Mouse (Mus musculus) forebrain, embryonic 15.5 days (tissue): ENCODE data around the gene Polr2h. TPM values are rescaled to one million over a fixed set of nuclear protein-coding genes. Genes with fewer than 3 reads are reported as not detected.

Experiments used
- ATAC-seq: fragments of 200-750 bp; cut with Nextera tagmentation; replicated peaks from 2 replicates; pipeline ENCODE4 v1.8.0; 2017; ENCODE audit warnings: mild to moderate bottlenecking, moderate TSS enrichment, moderate library complexity
- H3K27ac ChIP-seq: fragments of 300-500 bp; sonication (generic); replicated peaks from 2 replicates; pipeline ENCODE4 v1.5.1; 2015; ENCODE audit warnings: mild to moderate bottlenecking, inconsistent platforms
- H3K27me3 ChIP-seq: fragments of 300-500 bp; sonication (generic); 2 replicates; pipeline ENCODE4 v1.6.1; 2015; ENCODE audit warnings: inconsistent platforms
- H3K36me3 ChIP-seq: fragments of 300-500 bp; sonication (generic); 2 replicates; pipeline ENCODE4 v1.6.1; 2015; ENCODE audit warnings: mild to moderate bottlenecking, inconsistent platforms
- H3K4me1 ChIP-seq: fragments of 300-500 bp; sonication (generic); 2 replicates; pipeline ENCODE4 v1.6.1; 2015; ENCODE audit warnings: inconsistent platforms
- H3K4me2 ChIP-seq: fragments of 300-500 bp; sonication (generic); replicated peaks from 2 replicates; pipeline ENCODE4 v1.6.1; 2015; ENCODE audit warnings: mild to moderate bottlenecking, inconsistent platforms
- H3K4me3 ChIP-seq: fragments of 300-500 bp; sonication (generic); 2 replicates; pipeline ENCODE4 v1.5.1; 2015; ENCODE audit warnings: mild to moderate bottlenecking, inconsistent platforms
- H3K9ac ChIP-seq: fragments of 300-500 bp; sonication (generic); replicated peaks from 2 replicates; pipeline ENCODE4 v1.6.1; 2015; ENCODE audit warnings: mild to moderate bottlenecking, inconsistent platforms
- H3K9me3 ChIP-seq: fragments of 300-500 bp; sonication (generic); 2 replicates; pipeline ENCODE4 v1.6.1; 2016; ENCODE audit warnings: inconsistent platforms
- WGBS: fragments of 180-500 bp; shearing (Covaris S2); methylation state at CpG from one replicate; pipeline ENCODE4 v1.1.7; 2015; ENCODE audit warnings: mixed read lengths; 5-methylcytosine and 5-hydroxymethylcytosine counted together
- polyA plus RNA-seq: library from polyadenylated mRNA; unstranded; fragments of >200 nt; fragmentation: Nextera tagmentation; extraction: Ambion mirVana; gene quantifications from 2 replicates; pipeline ENCODE4 v1.2.1, GENCODE M21; 2015

Polr2h gene
- polyA plus RNA-seq, 1 experiment from 2014 or later = 86.4 TPM

DNA sequence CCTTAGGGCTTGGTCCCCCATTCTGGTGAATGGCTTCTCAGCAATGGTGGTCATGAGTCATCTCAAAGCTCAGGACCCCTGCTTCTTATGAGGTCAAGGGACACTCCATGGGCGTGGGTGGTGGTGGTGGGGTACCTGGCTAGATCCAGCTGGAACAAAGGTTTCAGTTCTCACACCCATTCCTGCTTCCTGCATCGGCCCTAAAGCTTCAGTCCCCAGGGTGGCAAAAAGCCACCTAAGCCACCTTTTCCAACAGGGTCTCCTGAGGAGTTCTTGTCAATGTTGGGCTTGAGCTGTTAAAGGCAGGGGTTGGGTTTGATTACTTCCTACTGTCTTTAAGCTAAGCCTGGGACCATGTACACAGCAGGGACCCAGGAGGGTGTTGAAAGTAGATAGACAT lies 2.3 kb upstream of the Polr2h start:
- H3K36me3 ChIP-seq = peaks cover 12% of the 10 kb centered on the region
- no peak for ATAC-seq
- H3K9ac ChIP-seq = peak overlapping the region; percentile 85
- H3K27ac ChIP-seq = no peak overlapping the region
- WGBS = 56% methylated on average over 2 of the region's 2 CpGs
- H3K4me1 ChIP-seq = peaks cover 40% of the 10 kb centered on the region
- no peaks in the 10 kb centered on the region for H3K9me3 ChIP-seq
- no peaks in the 10 kb centered on the region for H3K27me3 ChIP-seq
- H3K4me3 ChIP-seq = peak overlapping the region; percentile 72
- H3K4me2 ChIP-seq = peak overlapping the region; percentile 90

GRCm38 (mm10) chr16:20715566-20715965 lies 1.9 kb upstream of the Polr2h start:
- Histone ChIP-seq H3K4me3 (peak overlapping the region; percentile 72), H3K4me2 (peak overlapping the region; percentile 90), H3K9ac (peak overlapping the region; percentile 85), H3K36me3 (peaks cover 12% of the 10 kb centered on the region), H3K9me3 (no peaks in the 10 kb centered on the region), H3K27ac (peak overlapping the region; percentile 90), H3K4me1 (peaks cover 40% of the 10 kb centered on the region), H3K27me3 (no peaks in the 10 kb centered on the region)
- no peak for ATAC-seq
- 1% methylated on average over 12 of the region's 12 CpGs for WGBS

GRCm38 (mm10) chr16:20715976-20716840 lies 1.3 kb upstream of the Polr2h start:
- Histone ChIP-seq H3K4me3 (peak overlapping the region; percentile 72), H3K4me2 (peak overlapping the region; percentile 90), H3K27ac (peak overlapping the region; percentile 90), H3K4me1 (peaks cover 40% of the 10 kb centered on the region), H3K36me3 (peaks cover 15% of the 10 kb centered on the region), H3K9me3 (no peaks in the 10 kb centered on the region), H3K9ac (peak overlapping the region; percentile 85), H3K27me3 (no peaks in the 10 kb centered on the region)
- peak; percentile 85 for ATAC-seq
- under 1% methylated on average over 65 of the region's 68 CpGs for WGBS

GRCm38 (mm10) chr16:20716841-20717180 lies 654 bp upstream of the Polr2h start:
- H3K9me3 ChIP-seq = no peaks in the 10 kb centered on the region
- H3K27me3 ChIP-seq = no peaks in the 10 kb centered on the region
- peak overlapping the region; percentile 90 for H3K27ac ChIP-seq
- H3K9ac ChIP-seq = peak overlapping the region; percentile 85
- 3% methylated on average over 8 of the region's 8 CpGs for WGBS
- peak; percentile 0; the same call in 1 of the 2 replicates for ATAC-seq
- peak overlapping the region; percentile 90 for H3K4me2 ChIP-seq
- H3K4me3 ChIP-seq = peak overlapping the region; percentile 72
- peaks cover 40% of the 10 kb centered on the region for H3K4me1 ChIP-seq
- H3K36me3 ChIP-seq = peaks cover 16% of the 10 kb centered on the region

DNA sequence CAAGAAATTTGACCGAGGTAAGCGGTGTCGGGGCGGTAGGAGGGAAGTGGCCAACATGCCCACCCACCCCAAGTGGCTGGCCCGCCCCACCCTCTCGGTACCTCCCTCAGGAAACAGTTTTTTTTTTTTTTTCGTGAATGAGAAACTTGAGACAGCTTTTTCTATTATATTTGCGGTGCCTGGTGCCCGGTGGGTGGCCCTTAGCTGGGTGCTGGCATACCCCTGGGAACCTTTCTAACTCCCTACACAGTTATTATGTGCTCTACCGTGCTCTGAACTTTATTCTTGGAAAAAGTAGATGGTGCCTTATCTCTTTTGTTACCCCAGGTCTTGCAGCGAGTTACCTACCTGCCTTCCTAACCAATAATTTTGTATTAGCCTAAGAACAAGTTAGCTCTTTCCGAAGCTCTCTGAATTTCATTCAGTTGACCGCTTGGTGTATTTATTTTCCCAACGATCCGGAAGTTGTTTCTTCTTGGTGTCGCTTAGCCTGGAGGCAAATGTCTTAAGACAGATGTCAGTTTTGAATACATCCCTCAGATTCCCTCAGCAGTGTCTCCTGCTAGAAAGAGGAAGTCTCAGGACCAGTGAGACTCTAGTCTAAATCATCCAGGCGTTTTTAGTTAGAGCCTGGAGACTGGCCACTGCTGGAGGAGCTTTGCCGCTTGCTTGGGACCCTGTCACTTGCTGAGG lies 659 bp downstream of the Polr2h start:
- Histone ChIP-seq H3K4me3 (peak overlapping the region; percentile 72), H3K9me3 (no peaks in the 10 kb centered on the region), H3K9ac (peak overlapping the region; percentile 85), H3K27ac (peak overlapping the region; percentile 90), H3K36me3 (peaks cover 21% of the 10 kb centered on the region), H3K4me1 (peaks cover 40% of the 10 kb centered on the region), H3K27me3 (no peaks in the 10 kb centered on the region), H3K4me2 (peak overlapping the region; percentile 90)
- 3% methylated on average over 18 of the region's 18 CpGs for WGBS
- no peak; the same call in 1 of the 2 replicates for ATAC-seq

GRCm38 (mm10) chr16:20721808-20722207 lies 4.3 kb downstream of the Polr2h start:
- Histone ChIP-seq H3K36me3 (peaks cover 21% of the 10 kb centered on the region), H3K27ac (no peak overlapping the region), H3K4me3 (no peak overlapping the region), H3K27me3 (no peaks in the 10 kb centered on the region), H3K4me2 (no peak overlapping the region), H3K4me1 (peaks cover 17% of the 10 kb centered on the region), H3K9ac (no peak overlapping the region), H3K9me3 (no peaks in the 10 kb centered on the region)
- WGBS = 88% methylated on average over 10 of the region's 10 CpGs
- ATAC-seq = no peak

DNA sequence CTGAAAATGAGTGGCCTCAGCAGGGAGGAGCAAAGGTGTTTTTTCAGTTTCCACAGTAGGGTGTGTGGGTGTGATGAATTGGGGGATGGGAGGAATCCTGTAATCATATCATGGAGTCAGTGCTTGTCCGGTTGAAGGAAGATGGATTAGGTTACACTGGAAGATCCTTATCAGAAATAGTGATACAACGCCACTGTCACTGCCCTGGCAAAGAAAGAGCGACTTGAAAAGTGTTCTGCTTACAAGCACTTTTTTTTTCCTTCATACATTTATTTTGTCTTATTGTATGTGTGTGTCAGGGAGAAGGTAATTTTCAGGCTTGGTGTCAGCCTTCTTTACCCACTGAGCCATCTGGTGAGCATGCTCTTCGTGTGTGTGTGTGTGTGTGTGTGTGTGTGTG lies 5.3 kb downstream of the Polr2h start:
- no peak for ATAC-seq
- WGBS = 90% methylated on average over 4 of the region's 4 CpGs
- H3K27ac ChIP-seq = no peak overlapping the region

DNA sequence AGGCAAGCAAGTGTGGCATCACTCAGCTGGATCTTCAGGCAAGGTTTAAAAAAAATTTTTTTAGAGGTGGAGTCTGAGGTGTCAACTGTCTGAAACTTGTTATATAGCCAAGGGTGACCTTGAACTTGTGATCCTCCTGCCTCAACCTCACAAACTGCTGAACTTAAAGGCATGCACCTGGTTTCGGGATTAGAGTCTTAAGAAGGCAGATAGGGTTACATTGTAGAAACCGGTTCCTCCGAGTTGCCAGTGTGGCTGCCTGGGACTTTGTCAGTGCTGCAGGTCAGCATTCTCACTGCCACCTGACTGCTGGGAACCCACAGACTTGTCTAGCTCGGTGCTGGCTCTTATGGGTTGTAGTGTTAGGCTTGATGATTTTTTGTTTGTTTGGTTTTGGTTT lies 5.8 kb downstream of the Polr2h start:
- ATAC-seq = no peak
- Histone ChIP-seq H3K9ac (no peak overlapping the region), H3K4me1 (peaks cover 7% of the 10 kb centered on the region), H3K4me2 (no peak overlapping the region), H3K27me3 (no peaks in the 10 kb centered on the region), H3K9me3 (no peaks in the 10 kb centered on the region), H3K4me3 (no peak overlapping the region), H3K36me3 (peaks cover 21% of the 10 kb centered on the region), H3K27ac (no peak overlapping the region)
- 84% methylated on average over 4 of the region's 4 CpGs for WGBS

More for the DNA sequence above, 5.3 kb downstream of the Polr2h start:
- Histone ChIP-seq H3K27me3 (no peaks in the 10 kb centered on the region), H3K4me3 (no peak overlapping the region), H3K36me3 (peaks cover 21% of the 10 kb centered on the region), H3K9ac (no peak overlapping the region), H3K4me2 (no peak overlapping the region), H3K9me3 (no peaks in the 10 kb centered on the region), H3K4me1 (peaks cover 10% of the 10 kb centered on the region)

- WGBS = 40% methylated on average over 5 of the region's 5 CpGs
- no peak overlapping the region for H3K9ac ChIP-seq
- no peaks in the 10 kb centered on the region for H3K9me3 ChIP-seq
- no peak overlapping the region for H3K27ac ChIP-seq
- H3K4me3 ChIP-seq = no peak overlapping the region
- no peak overlapping the region for H3K4me2 ChIP-seq
- H3K36me3 ChIP-seq = peaks cover 21% of the 10 kb centered on the region
- no peaks in the 10 kb centered on the region for H3K27me3 ChIP-seq
- ATAC-seq = 0 out of 2 replicates have a peak, but pooled peaks have one; percentile 43
- no peaks in the 10 kb centered on the region for H3K4me1 ChIP-seq
These were observed 6.9 kb downstream of the Polr2h start for GRCm38 (mm10) chr16:20724338-20724748.

GRCm38 (mm10) chr16:20725321-20725720 lies 7.9 kb downstream of the Polr2h start:
- no peaks in the 10 kb centered on the region for H3K9me3 ChIP-seq
- peaks cover 21% of the 10 kb centered on the region for H3K36me3 ChIP-seq
- H3K4me3 ChIP-seq = no peak overlapping the region
- H3K27me3 ChIP-seq = no peaks in the 10 kb centered on the region
- H3K4me1 ChIP-seq = no peaks in the 10 kb centered on the region
- WGBS = 90% methylated on average over 7 of the region's 7 CpGs
- no peak for ATAC-seq
- H3K9ac ChIP-seq = no peak overlapping the region
- H3K4me2 ChIP-seq = no peak overlapping the region
- no peak overlapping the region for H3K27ac ChIP-seq

- H3K9me3 ChIP-seq = no peaks in the 10 kb centered on the region
- H3K4me3 ChIP-seq = no peak overlapping the region
- no peak overlapping the region for H3K4me2 ChIP-seq
- peaks cover 17% of the 10 kb centered on the region for H3K36me3 ChIP-seq
- H3K27ac ChIP-seq = no peak overlapping the region
- 81% methylated on average over 4 of the region's 4 CpGs for WGBS
- H3K27me3 ChIP-seq = no peaks in the 10 kb centered on the region
- ATAC-seq = no peak
- H3K4me1 ChIP-seq = no peaks in the 10 kb centered on the region
- H3K9ac ChIP-seq = no peak overlapping the region
These were observed 8.3 kb downstream of the Polr2h start for GRCm38 (mm10) chr16:20725750-20726149.

- WGBS = 59% methylated on average over 1 of the region's 1 CpGs
- Histone ChIP-seq H3K9ac (no peak overlapping the region), H3K36me3 (peaks cover 12% of the 10 kb centered on the region), H3K4me1 (no peaks in the 10 kb centered on the region), H3K4me3 (no peak overlapping the region), H3K27ac (no peak overlapping the region), H3K9me3 (no peaks in the 10 kb centered on the region), H3K4me2 (no peak overlapping the region), H3K27me3 (no peaks in the 10 kb centered on the region)
- ATAC-seq = no peak
These were observed 8.9 kb downstream of the Polr2h start for GRCm38 (mm10) chr16:20726384-20726783.
